Mouse (Mus musculus) lung, embryonic 14.5 days (tissue): Measurements from ENCODE around the gene Cdh1. TPM values are rescaled to one million over a fixed set of nuclear protein-coding genes. Genes with fewer than 3 reads are reported as not detected.

Experiments
- ATAC-seq: fragments of 200-750 bp; cut with Nextera tagmentation; 2 replicates; pipeline ENCODE4 v1.8.0; 2017; ENCODE audit warnings: mild to moderate bottlenecking, moderate TSS enrichment, moderate library complexity; ENCODE audit not compliant: insufficient read depth
- DNase-seq: peaks from one replicate; pipeline ENCODE4 v3.0.0-alpha.2; 2015
- H3K27ac ChIP-seq: fragments of 300-500 bp; sonication (generic); 2 replicates; pipeline ENCODE4 v1.5.1; 2014; ENCODE audit warnings: low read depth, mild to moderate bottlenecking, moderate library complexity
- H3K27me3 ChIP-seq: fragments of 300-500 bp; sonication (generic); 2 replicates; pipeline ENCODE4 v1.6.1; 2014; ENCODE audit warnings: low read length, control low read depth; ENCODE audit not compliant: insufficient read depth
- H3K36me3 ChIP-seq: fragments of 300-500 bp; sonication (generic); 2 replicates; pipeline ENCODE4 v1.6.1; 2014; ENCODE audit warnings: control low read depth; ENCODE audit not compliant: insufficient read depth
- H3K4me1 ChIP-seq: fragments of 300-500 bp; sonication (generic); 2 replicates; pipeline ENCODE4 v1.6.1; 2014; ENCODE audit warnings: antibody characterized with exemption, control low read depth; ENCODE audit not compliant: insufficient read depth
- H3K4me2 ChIP-seq: fragments of 300-500 bp; sonication (generic); 2 replicates; pipeline ENCODE4 v1.6.1; 2014; ENCODE audit warnings: mild to moderate bottlenecking
- H3K4me3 ChIP-seq: fragments of 300-500 bp; sonication (generic); 2 replicates; pipeline ENCODE4 v1.5.1; 2014; ENCODE audit warnings: low read depth, low read length
- H3K9ac ChIP-seq: fragments of 300-500 bp; sonication (generic); 2 replicates; pipeline ENCODE4 v1.6.1; 2014
- H3K9me3 ChIP-seq: fragments of 300-500 bp; sonication (generic); 2 replicates; pipeline ENCODE4 v1.6.1; 2016; ENCODE audit warnings: low read depth, low read length, control low read depth
- CTCF ChIP-seq: IDR thresholded peaks from 2 replicates; pipeline ENCODE4 v1.5.1; 2016; ENCODE audit warnings: antibody characterized with exemption, low read depth
- WGBS: fragments of 180-500 bp; shearing (Covaris S2); extraction: QIAGEN DNeasy Blood & Tissue Kit; methylation state at CpG from one replicate; pipeline ENCODE4 v1.1.7; 2014; 5-methylcytosine and 5-hydroxymethylcytosine counted together
- polyA plus RNA-seq: library from polyadenylated mRNA; unstranded; fragments of >200 nt; fragmentation: Nextera tagmentation; extraction: Ambion mirVana; gene quantifications from 2 replicates; pipeline ENCODE4 v1.2.1, GENCODE M21; 2014

Gene Cdh1
- polyA plus RNA-seq, 1 experiment from 2014 or later, result 85.3 TPM

- no peaks in the 10 kb centered on the region for H3K4me1 ChIP-seq
- no peaks in the 10 kb centered on the region for H3K27me3 ChIP-seq
- H3K4me2 ChIP-seq, result no peak overlapping the region
- no peak overlapping the region for H3K4me3 ChIP-seq
- H3K9ac ChIP-seq, result no peak overlapping the region
- no peak for ATAC-seq
- DNase-seq, result no peak
- no peaks in the 10 kb centered on the region for H3K36me3 ChIP-seq
- no peak overlapping the region for H3K27ac ChIP-seq
- 91% methylated on average over 4 of the region's 4 CpGs for WGBS
- no peaks in the 10 kb centered on the region for H3K9me3 ChIP-seq
- no peak for TF ChIP-seq CTCF
Observed at GRCm38 (mm10) chr8:106684387-106684786, 81.2 kb downstream of the Cdh1 start.

DNA sequence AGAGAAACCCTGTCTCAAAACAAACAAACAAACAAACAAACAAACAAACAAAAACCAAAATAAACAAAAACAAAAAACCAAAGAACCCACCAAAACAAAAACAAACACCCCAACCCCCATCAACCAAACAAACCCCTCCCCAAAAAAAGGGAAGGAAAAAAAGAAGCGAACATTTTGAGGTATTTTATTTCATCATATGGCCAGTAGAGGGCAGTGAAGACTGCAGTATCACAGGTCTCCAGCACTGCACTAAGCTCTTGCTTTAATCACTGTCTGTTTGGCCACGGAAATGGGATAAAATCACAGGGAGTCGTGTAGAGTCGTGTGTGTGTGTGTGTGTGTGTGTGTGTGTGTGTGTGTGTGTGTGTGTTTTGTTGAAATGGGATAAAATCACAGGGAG is 84.3 kb downstream of the Cdh1 start:
- DNase-seq (peak; percentile 89), ATAC-seq (no peak)
- TF ChIP-seq CTCF, result peak; percentile 76
- Histone ChIP-seq H3K36me3 (no peaks in the 10 kb centered on the region), H3K4me3 (no peak overlapping the region), H3K4me2 (no peak overlapping the region), H3K27ac (no peak overlapping the region), H3K4me1 (no peaks in the 10 kb centered on the region), H3K9me3 (no peaks in the 10 kb centered on the region), H3K27me3 (no peaks in the 10 kb centered on the region), H3K9ac (no peak overlapping the region)
- WGBS, result 3% methylated on average over 4 of the region's 4 CpGs

- no peak for ATAC-seq
- DNase-seq, result no peak
- no peak overlapping the region for H3K9ac ChIP-seq
Observed at GRCm38 (mm10) chr8:106697748-106698248, 94.6 kb downstream of the Cdh1 start.

GRCm38 (mm10) chr8:106699588-106699987 is 96.4 kb downstream of the Cdh1 start:
- no peak overlapping the region for H3K9ac ChIP-seq
- WGBS, result 71% methylated on average over 5 of the region's 5 CpGs
- H3K27me3 ChIP-seq, result no peaks in the 10 kb centered on the region
- no peak for ATAC-seq
- H3K36me3 ChIP-seq, result peaks cover 58% of the 10 kb centered on the region
- no peak overlapping the region for H3K27ac ChIP-seq
- no peak overlapping the region for H3K4me3 ChIP-seq
- DNase-seq, result peak; percentile 90
- TF ChIP-seq CTCF, result peak; percentile 90
- no peaks in the 10 kb centered on the region for H3K9me3 ChIP-seq
- H3K4me1 ChIP-seq, result 0 out of 2 replicates have a peak, but pooled peaks cover 5% of the 10 kb centered on the region
- H3K4me2 ChIP-seq, result no peak overlapping the region

More at GRCm38 (mm10) chr8:106697748-106698248, 94.6 kb downstream of the Cdh1 start:
- TF ChIP-seq CTCF, result no peak
- 76% methylated on average over 3 of the region's 3 CpGs for WGBS
- peaks cover 53% of the 10 kb centered on the region for H3K36me3 ChIP-seq
- H3K27ac ChIP-seq, result no peak overlapping the region
- no peak overlapping the region for H3K4me2 ChIP-seq
- no peaks in the 10 kb centered on the region for H3K4me1 ChIP-seq
- H3K27me3 ChIP-seq, result no peaks in the 10 kb centered on the region
- H3K4me3 ChIP-seq, result no peak overlapping the region
- H3K9me3 ChIP-seq, result no peaks in the 10 kb centered on the region

DNA sequence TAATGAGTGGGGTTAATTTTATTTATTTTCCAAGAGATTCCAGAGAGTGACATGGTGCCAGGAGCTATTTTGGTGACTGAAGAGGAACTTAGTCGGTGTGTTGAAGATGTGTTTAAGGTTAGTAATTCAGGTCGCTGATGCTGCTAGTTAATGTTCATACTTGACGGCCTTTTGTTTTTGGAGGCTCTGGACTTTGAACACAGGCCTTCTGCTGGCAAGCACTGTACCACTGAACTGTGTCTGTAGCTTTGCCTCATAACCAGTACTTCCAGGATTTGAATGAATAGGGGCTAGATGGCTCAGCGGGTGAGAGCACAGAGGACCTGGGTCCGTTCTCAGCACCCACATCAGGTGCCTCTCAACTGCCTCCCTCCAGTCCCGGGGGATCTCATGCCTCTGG is 97.0 kb downstream of the Cdh1 start:
- no peak for ATAC-seq
- no peak overlapping the region for H3K4me3 ChIP-seq
- H3K9ac ChIP-seq, result no peak overlapping the region
- H3K4me2 ChIP-seq, result no peak overlapping the region
- WGBS, result 94% methylated on average over 6 of the region's 6 CpGs
- H3K36me3 ChIP-seq, result peaks cover 55% of the 10 kb centered on the region
- no peak for DNase-seq
- no peaks in the 10 kb centered on the region for H3K9me3 ChIP-seq
- TF ChIP-seq CTCF, result no peak
- H3K27ac ChIP-seq, result no peak overlapping the region
- H3K4me1 ChIP-seq, result 0 out of 2 replicates have a peak, but pooled peaks cover 5% of the 10 kb centered on the region
- no peaks in the 10 kb centered on the region for H3K27me3 ChIP-seq

DNA sequence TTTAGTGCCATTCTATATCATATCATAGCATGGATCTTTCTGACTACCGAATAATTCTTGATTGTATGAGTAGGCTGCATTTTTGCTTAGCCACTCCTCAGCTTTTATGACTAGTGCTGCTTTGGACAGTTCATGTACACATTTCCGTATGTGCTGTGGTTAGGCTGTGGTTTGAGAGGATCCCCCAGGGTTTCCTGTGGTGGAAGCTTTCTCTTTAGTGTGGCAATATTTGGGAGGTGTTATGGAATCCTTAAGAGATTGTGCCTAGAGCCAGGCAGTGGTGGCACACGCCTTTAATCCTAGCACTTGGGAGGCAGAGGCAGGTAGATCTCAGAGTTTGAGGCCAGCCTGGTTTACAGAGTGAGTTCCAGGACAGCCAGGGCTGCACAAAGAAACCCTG is 98.2 kb downstream of the Cdh1 start:
- no peaks in the 10 kb centered on the region for H3K27me3 ChIP-seq
- H3K36me3 ChIP-seq, result peaks cover 55% of the 10 kb centered on the region
- no peak overlapping the region for H3K4me3 ChIP-seq
- no peak overlapping the region for H3K9ac ChIP-seq
- no peak overlapping the region for H3K4me2 ChIP-seq
- WGBS, result 90% methylated on average over 3 of the region's 3 CpGs
- no peaks in the 10 kb centered on the region for H3K9me3 ChIP-seq
- DNase-seq (no peak), ATAC-seq (no peak)
- TF ChIP-seq CTCF, result no peak
- peaks cover 8% of the 10 kb centered on the region; the same call in 1 of the 2 replicates for H3K4me1 ChIP-seq
- H3K27ac ChIP-seq, result no peak overlapping the region

GRCm38 (mm10) chr8:106704199-106704900 is 101.2 kb downstream of the Cdh1 start:
- peak overlapping the region; percentile 93 for H3K27ac ChIP-seq
- H3K4me2 ChIP-seq, result 0 out of 2 replicates have a peak overlapping the region, but pooled peaks have one; percentile 6
- TF ChIP-seq CTCF, result no peak
- no peak overlapping the region for H3K9ac ChIP-seq
- H3K36me3 ChIP-seq, result peaks cover 30% of the 10 kb centered on the region
- DNase-seq (no peak), ATAC-seq (peak; percentile 81)
- peaks cover 8% of the 10 kb centered on the region; the same call in 1 of the 2 replicates for H3K4me1 ChIP-seq
- H3K4me3 ChIP-seq, result no peak overlapping the region
- H3K27me3 ChIP-seq, result no peaks in the 10 kb centered on the region
- H3K9me3 ChIP-seq, result no peaks in the 10 kb centered on the region
- WGBS, result 58% methylated on average over 9 of the region's 9 CpGs
